Mouse (Mus musculus): ENCODE measurements around the gene Serpina1f. TPM values are rescaled to one million over a fixed set of nuclear protein-coding genes. Genes with fewer than 3 reads are reported as not detected.
A peak's percentile ranks its signal among the peaks of the same experiment; 100 is the strongest.

The Serpina1f gene
- polyA plus RNA-seq, 1 experiment from 2014 or later, result not detected

- H3K36me3 ChIP-seq, result no peaks in the 10 kb centered on the region
- ATAC-seq (ENCODE audit: low FRiP score), result no peak
- H3K4me1 ChIP-seq, result no peaks in the 10 kb centered on the region
- H3K27ac ChIP-seq (replicated peaks), result no peak overlapping the region
- H3K4me3 ChIP-seq (replicated peaks), result no peak overlapping the region
- H3K9ac ChIP-seq (replicated peaks), result no peak overlapping the region
- no peaks in the 10 kb centered on the region for H3K27me3 ChIP-seq (replicated peaks)
- H3K9me3 ChIP-seq (replicated peaks), result no peaks in the 10 kb centered on the region
- 89% methylated on average over 2 of the region's 2 CpGs for WGBS
- no peak overlapping the region for H3K4me2 ChIP-seq
These were observed 36.2 kb downstream of the Serpina1f start for GRCm38 (mm10) chr12:103659171-103659570.

GRCm38 (mm10) chr12:103657991-103658390, 37.3 kb downstream of the Serpina1f start:
- no peak overlapping the region for H3K4me3 ChIP-seq (replicated peaks)
- no peak overlapping the region for H3K4me2 ChIP-seq
- no peak for ATAC-seq (ENCODE audit: low FRiP score)
- H3K9me3 ChIP-seq (replicated peaks), result no peaks in the 10 kb centered on the region
- H3K27ac ChIP-seq (replicated peaks), result no peak overlapping the region
- H3K9ac ChIP-seq (replicated peaks), result no peak overlapping the region
- H3K4me1 ChIP-seq, result no peaks in the 10 kb centered on the region
- H3K27me3 ChIP-seq (replicated peaks), result no peaks in the 10 kb centered on the region
- no peaks in the 10 kb centered on the region for H3K36me3 ChIP-seq
- 85% methylated on average over 10 of the region's 10 CpGs for WGBS

GRCm38 (mm10) chr12:103656848-103657626, 38.3 kb downstream of the Serpina1f start, which contains the start of gene Serpina6:
TSS of gene Serpina6 (minus strand) at chr12:103657212.
- Histone ChIP-seq H3K9ac (replicated peaks) (no peak within 1 kb of the TSS), H3K27me3 (replicated peaks) (no peaks in the 10 kb centered on the region), H3K36me3 (no peaks in the 10 kb centered on the region), H3K4me3 (replicated peaks) (no peak within 1 kb of the TSS), H3K4me2 (no peak within 1 kb of the TSS), H3K27ac (replicated peaks) (no peak within 1 kb of the TSS), H3K9me3 (replicated peaks) (no peaks in the 10 kb centered on the region), H3K4me1 (no peaks in the 10 kb centered on the region)
- 84% methylated on average over 9 of the region's 9 CpGs for WGBS
- no peak for ATAC-seq (ENCODE audit: low FRiP score)

- H3K9ac ChIP-seq (replicated peaks), result no peak overlapping the region
- H3K4me3 ChIP-seq (replicated peaks), result no peak overlapping the region
- H3K27me3 ChIP-seq (replicated peaks), result no peaks in the 10 kb centered on the region
- no peak for ATAC-seq (ENCODE audit: low FRiP score)
- H3K36me3 ChIP-seq, result no peaks in the 10 kb centered on the region
- no peak overlapping the region for H3K4me2 ChIP-seq
- H3K27ac ChIP-seq (replicated peaks), result no peak overlapping the region
- WGBS, result 83% methylated on average over 7 of the region's 7 CpGs
- no peaks in the 10 kb centered on the region for H3K4me1 ChIP-seq
- no peaks in the 10 kb centered on the region for H3K9me3 ChIP-seq (replicated peaks)
These were observed 39.9 kb downstream of the Serpina1f start for GRCm38 (mm10) chr12:103655123-103656044.

GRCm38 (mm10) chr12:103653836-103654235, 41.5 kb downstream of the Serpina1f start:
- Histone ChIP-seq H3K9me3 (replicated peaks) (no peaks in the 10 kb centered on the region), H3K4me2 (no peak overlapping the region), H3K9ac (replicated peaks) (no peak overlapping the region), H3K27ac (replicated peaks) (no peak overlapping the region), H3K4me1 (no peaks in the 10 kb centered on the region), H3K36me3 (no peaks in the 10 kb centered on the region), H3K27me3 (replicated peaks) (no peaks in the 10 kb centered on the region), H3K4me3 (replicated peaks) (no peak overlapping the region)
- 97% methylated on average over 2 of the region's 2 CpGs for WGBS
- ATAC-seq (ENCODE audit: low FRiP score), result no peak

- Histone ChIP-seq H3K9ac (replicated peaks) (no peak overlapping the region), H3K4me1 (no peaks in the 10 kb centered on the region), H3K4me3 (replicated peaks) (no peak overlapping the region), H3K9me3 (replicated peaks) (no peaks in the 10 kb centered on the region), H3K4me2 (no peak overlapping the region), H3K27ac (replicated peaks) (no peak overlapping the region), H3K27me3 (replicated peaks) (no peaks in the 10 kb centered on the region), H3K36me3 (no peaks in the 10 kb centered on the region)
- WGBS, result 87% methylated on average over 2 of the region's 2 CpGs
- no peak for ATAC-seq (ENCODE audit: low FRiP score)
These were observed 49.0 kb downstream of the Serpina1f start for GRCm38 (mm10) chr12:103646314-103646713.

- Histone ChIP-seq H3K27me3 (replicated peaks) (no peaks in the 10 kb centered on the region), H3K27ac (replicated peaks) (no peak overlapping the region), H3K4me1 (no peaks in the 10 kb centered on the region), H3K4me3 (replicated peaks) (no peak overlapping the region), H3K9me3 (replicated peaks) (no peaks in the 10 kb centered on the region), H3K4me2 (no peak overlapping the region), H3K9ac (replicated peaks) (no peak overlapping the region), H3K36me3 (no peaks in the 10 kb centered on the region)
- no peak for ATAC-seq (ENCODE audit: low FRiP score)
- WGBS, result 45% methylated on average over 5 of the region's 5 CpGs
These were observed 50.7 kb downstream of the Serpina1f start for GRCm38 (mm10) chr12:103644601-103645000.

GRCm38 (mm10) chr12:103643818-103644217, 51.5 kb downstream of the Serpina1f start:
- Histone ChIP-seq H3K4me3 (replicated peaks) (no peak overlapping the region), H3K9me3 (replicated peaks) (no peaks in the 10 kb centered on the region), H3K4me2 (no peak overlapping the region), H3K4me1 (no peaks in the 10 kb centered on the region), H3K27me3 (replicated peaks) (no peaks in the 10 kb centered on the region), H3K36me3 (no peaks in the 10 kb centered on the region), H3K9ac (replicated peaks) (no peak overlapping the region), H3K27ac (replicated peaks) (no peak overlapping the region)
- no peak for ATAC-seq (ENCODE audit: low FRiP score)
- WGBS, result 84% methylated on average over 3 of the region's 3 CpGs

- Histone ChIP-seq H3K4me1 (no peaks in the 10 kb centered on the region), H3K27me3 (replicated peaks) (no peaks in the 10 kb centered on the region), H3K4me2 (no peak overlapping the region), H3K4me3 (replicated peaks) (no peak overlapping the region), H3K9me3 (replicated peaks) (no peaks in the 10 kb centered on the region), H3K27ac (replicated peaks) (no peak overlapping the region), H3K36me3 (no peaks in the 10 kb centered on the region), H3K9ac (replicated peaks) (no peak overlapping the region)
- WGBS, result 0% methylated on average over 2 of the region's 2 CpGs
- ATAC-seq (ENCODE audit: low FRiP score), result peak; percentile 38; the same call in 1 of the 2 replicates
These were observed 52.0 kb downstream of the Serpina1f start for GRCm38 (mm10) chr12:103643336-103643735.

Measured in neural tube, embryonic 15.5 days (tissue).